ENCODE assay signal across 12 mouse cellular contexts in the genomic region with DNA sequence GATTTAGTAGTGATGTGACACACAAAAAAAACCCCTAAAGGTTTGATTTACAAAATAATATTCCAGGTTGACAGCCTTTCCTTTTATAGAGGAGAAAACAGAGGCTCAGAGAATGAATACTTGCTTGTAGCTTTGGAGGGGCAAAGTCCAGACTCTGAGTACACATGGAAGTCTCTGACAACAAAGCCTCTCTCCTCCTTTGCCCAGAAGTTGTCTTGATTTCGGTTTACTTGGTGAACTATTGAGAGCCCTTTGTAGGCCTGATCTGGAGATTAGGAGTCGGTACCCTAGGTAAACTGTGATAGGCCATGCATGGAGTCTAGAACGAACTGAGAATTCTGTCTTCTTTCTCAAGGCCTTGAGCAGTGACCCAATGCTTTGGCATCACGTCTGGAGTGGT. TPM values are rescaled to one million over a fixed set of nuclear protein-coding genes. Genes with fewer than 3 reads are reported as not detected.
DNase-seq lines count a peak whose midpoint lies in the region; ATAC-seq and TF ChIP-seq lines count a peak whose summit lies in the region.
"Had no signal": no experiment of that assay in that cellular context is flagged by ENCODE, and none has a peak within 500 bp of the region (broad histone marks: within the 10 kb centered on the region; RNA-seq: fewer than 3 reads in every experiment).

No protein-coding gene starts in this region.

- no peak for DNase-seq in hindbrain, postnatal 0 days (ENCODE audit: low spot score)
- peak; percentile 47 to 76 for DNase-seq in kidney, postnatal 36 days
- DNase-seq in left cerebral cortex, postnatal 36 days (ENCODE audit: low spot score in 2 of 2) = no peak
- no peak for DNase-seq in thymus, postnatal 4 days
- DNase-seq: adrenal gland, postnatal 25 days; left cerebral cortex, postnatal 4 days; lung, postnatal 14 days; right cerebral cortex, postnatal 25 days had no signal

- no peaks in the 10 kb centered on the region for H3K36me3 ChIP-seq in hindbrain, postnatal 0 days (ENCODE audit: insufficient read depth, low read length)
- no peaks in the 10 kb centered on the region for H3K36me3 ChIP-seq in hindbrain, embryonic 16.5 days (ENCODE audit: control insufficient read depth, insufficient read depth, low read length)
- no peaks in the 10 kb centered on the region for H3K36me3 ChIP-seq in intestine, embryonic 15.5 days
- H3K36me3 ChIP-seq: midbrain, embryonic 12.5 days had no signal

- 69% methylated on average over 4 of the region's 4 CpGs for WGBS in hindbrain, postnatal 0 days
- 76% methylated on average over 4 of the region's 4 CpGs for WGBS in hindbrain, embryonic 16.5 days
- 41% methylated on average over 4 of the region's 4 CpGs for WGBS in intestine, embryonic 15.5 days

- peak overlapping the region; percentile 62 for H3K4me2 ChIP-seq in hindbrain, postnatal 0 days (ENCODE audit: low read depth, low read length)
- no peak overlapping the region for H3K4me2 ChIP-seq in hindbrain, embryonic 16.5 days (ENCODE audit: low read length)
- H3K4me2 ChIP-seq in intestine, embryonic 15.5 days (replicated peaks) = peak overlapping the region; percentile 81
- H3K4me2 ChIP-seq: midbrain, embryonic 12.5 days had no signal

- H3K4me3 ChIP-seq in hindbrain, postnatal 0 days (ENCODE audit: low read length) = no peak overlapping the region
- no peak overlapping the region; the same call in 1 of the 2 replicates for H3K4me3 ChIP-seq in hindbrain, embryonic 16.5 days (ENCODE audit: low read length)
- H3K4me3 ChIP-seq in brown adipose tissue, adult 24 weeks (ENCODE audit: insufficient read depth, low read depth, low read length) = no peak overlapping the region
- H3K4me3 ChIP-seq in intestine, embryonic 15.5 days (replicated peaks) = peak overlapping the region; percentile 22
- H3K4me3 ChIP-seq: midbrain, embryonic 12.5 days had no signal

- H3K9ac ChIP-seq in hindbrain, postnatal 0 days (replicated peaks; ENCODE audit: low read length) = no peak overlapping the region
- no peak overlapping the region for H3K9ac ChIP-seq in hindbrain, embryonic 16.5 days (ENCODE audit: low read depth, low read length)
- H3K9ac ChIP-seq in intestine, embryonic 15.5 days = no peak overlapping the region
- H3K9ac ChIP-seq: midbrain, embryonic 12.5 days had no signal

- no peak overlapping the region for H3K27ac ChIP-seq in hindbrain, postnatal 0 days
- H3K27ac ChIP-seq in hindbrain, embryonic 16.5 days (ENCODE audit: low read depth, low read length) = no peak overlapping the region
- 0 out of 2 replicates have a peak overlapping the region, but pooled peaks have one; percentile 34 for H3K27ac ChIP-seq in brown adipose tissue, adult 24 weeks (replicated peaks; ENCODE audit: low read depth, low read length)
- H3K27ac ChIP-seq in intestine, embryonic 15.5 days = peak overlapping the region; percentile 67
- H3K27ac ChIP-seq: midbrain, embryonic 12.5 days had no signal

- ATAC-seq in hindbrain, postnatal 0 days = no peak
- ATAC-seq in hindbrain, embryonic 16.5 days = no peak
- no peak for ATAC-seq in intestine, embryonic 15.5 days

- H3K9me3 ChIP-seq in hindbrain, postnatal 0 days (ENCODE audit: low read length) = no peaks in the 10 kb centered on the region
- no peaks in the 10 kb centered on the region for H3K9me3 ChIP-seq in hindbrain, embryonic 16.5 days (ENCODE audit: control insufficient read depth, low read length)
- no peaks in the 10 kb centered on the region for H3K9me3 ChIP-seq in intestine, embryonic 15.5 days
- H3K9me3 ChIP-seq: midbrain, embryonic 12.5 days had no signal

- 0 out of 2 replicates have a peak, but pooled peaks cover 4% of the 10 kb centered on the region for H3K4me1 ChIP-seq in hindbrain, postnatal 0 days (ENCODE audit: insufficient read depth, low read length)
- peaks cover 9% of the 10 kb centered on the region for H3K4me1 ChIP-seq in hindbrain, embryonic 16.5 days (ENCODE audit: control insufficient read depth, insufficient read depth, low read depth, low read length)
- H3K4me1 ChIP-seq in brown adipose tissue, adult 24 weeks (ENCODE audit: control insufficient read depth, insufficient read depth, insufficient read length, low read length) = no peaks in the 10 kb centered on the region; the same call in none of the 2 replicates
- H3K4me1 ChIP-seq in intestine, embryonic 15.5 days (replicated peaks) = peaks cover 7% of the 10 kb centered on the region

- no peak for TF ChIP-seq CTCF in hindbrain, postnatal 0 days (IDR thresholded peaks at IDR 0.05; ENCODE audit: low read depth)

- intact Hi-C loops in left cerebral cortex, postnatal 36 days (cut with DNase I) = no loop called here

- H3K27me3 ChIP-seq in hindbrain, postnatal 0 days (ENCODE audit: insufficient read depth, low read length) = no peaks in the 10 kb centered on the region
- H3K27me3 ChIP-seq in hindbrain, embryonic 16.5 days (replicated peaks; ENCODE audit: control insufficient read depth, insufficient read depth, low read length) = no peaks in the 10 kb centered on the region
- H3K27me3 ChIP-seq in intestine, embryonic 15.5 days (replicated peaks) = no peaks in the 10 kb centered on the region

RNA-seq across cellular contexts. Expression of gene Myo6, which starts 2.3 kb away (rescaled TPM):
- total RNA-seq in hindbrain, postnatal 0 days (2014; rRNA removed) = 48.4 and 53.6 TPM in 2 replicates
- polyA plus RNA-seq in hindbrain, postnatal 0 days (2015; fragmentation: Nextera tagmentation; extraction: Ambion mirVana) = 32.6 and 35.9 TPM in 2 replicates
- polyA plus RNA-seq in hindbrain, embryonic 16.5 days (2015; fragmentation: Nextera tagmentation; extraction: Ambion mirVana) = 24.4 and 26.8 TPM in 2 replicates
- 15.9 and 21.4 TPM in 2 replicates for polyA plus RNA-seq in brown adipose tissue, adult 24 weeks (2012; ENCODE audit: insufficient read depth, insufficient read length, missing spikeins)
- 64.7 and 71.9 TPM in 2 replicates for polyA plus RNA-seq in intestine, embryonic 15.5 days (2015; fragmentation: Nextera tagmentation; extraction: Ambion mirVana)
- 10 to 100 TPM; 59.6 to 70.8 TPM for total RNA-seq in left cerebral cortex, postnatal 36 days (2021)

Comparison
In these comparisons a context has a peak if more than half of its experiments do, and no peak if none do; other contexts are left out.
1. DNase-seq: peak in kidney, postnatal 36 days (2 of 2); none in hindbrain, postnatal 0 days (single experiment), left cerebral cortex, postnatal 36 days (0 of 2) and thymus, postnatal 4 days (single experiment).
2. H3K27ac ChIP-seq: peak in brown adipose tissue, adult 24 weeks (single experiment) and intestine, embryonic 15.5 days (single experiment); none in hindbrain, postnatal 0 days (single experiment) and hindbrain, embryonic 16.5 days (single experiment).